Mouse (Mus musculus) E14TG2a.4 (cell line): ENCODE data around the gene Tnfrsf4.

Experiments used
- CTCF ChIP-seq: conservative IDR thresholded peaks from 2 replicates; pipeline ENCODE4 v1.5.1; 2014; ENCODE audit warnings: low read length
- NANOG ChIP-seq: IDR thresholded peaks from 2 replicates; pipeline ENCODE4 v1.6.1; 2014; ENCODE audit warnings: borderline replicate concordance, low read length, mixed read lengths
- POU5F1 ChIP-seq: IDR thresholded peaks from 2 replicates; pipeline ENCODE4 v1.6.1; 2014; ENCODE audit warnings: low read length, borderline replicate concordance

- TF ChIP-seq CTCF: no peak
- no peak for TF ChIP-seq POU5F1
- TF ChIP-seq NANOG: no peak
These were observed 32.1 kb upstream of the Tnfrsf4 start for GRCm38 (mm10) chr4:155981436-155982082.
